Mouse (Mus musculus) heart, postnatal 0 days (tissue): ENCODE measurements around the gene Tmcc1. TPM values are rescaled to one million over a fixed set of nuclear protein-coding genes. Genes with fewer than 3 reads are reported as not detected.

Experiments
- ATAC-seq: fragments of 200-750 bp; cut with Nextera tagmentation; 2 replicates; pipeline ENCODE4 v1.8.0; 2017; ENCODE audit warnings: low read depth, moderate number of reproducible peaks, moderate library complexity; ENCODE audit not compliant: insufficient read depth
- DNase-seq: peaks from one replicate; pipeline ENCODE4 v3.0.0-alpha.2; 2016; ENCODE audit warnings: low spot score
- H3K27ac ChIP-seq: fragments of 300-500 bp; sonication (generic); 2 replicates; pipeline ENCODE4 v1.5.1; 2014; ENCODE audit warnings: low read depth, mild to moderate bottlenecking
- H3K27me3 ChIP-seq: fragments of 300-500 bp; sonication (generic); 2 replicates; pipeline ENCODE4 v1.6.1; 2014; ENCODE audit warnings: low read length, mixed read lengths; ENCODE audit not compliant: control insufficient read depth, insufficient read depth
- H3K36me3 ChIP-seq: fragments of 300-500 bp; sonication (generic); replicated peaks from 2 replicates; pipeline ENCODE4 v1.6.1; 2014; ENCODE audit warnings: low read length, mixed read lengths; ENCODE audit not compliant: control insufficient read depth, insufficient read depth
- H3K4me1 ChIP-seq: fragments of 300-500 bp; sonication (generic); 2 replicates; pipeline ENCODE4 v1.6.1; 2014; ENCODE audit warnings: antibody characterized with exemption; ENCODE audit not compliant: control insufficient read depth, insufficient read depth
- H3K4me2 ChIP-seq: fragments of 300-500 bp; sonication (generic); 2 replicates; pipeline ENCODE4 v1.6.1; 2014; ENCODE audit warnings: low read depth, mild to moderate bottlenecking, low read length, moderate library complexity
- H3K4me3 ChIP-seq: fragments of 300-500 bp; sonication (generic); 2 replicates; pipeline ENCODE4 v1.5.1; 2014; ENCODE audit warnings: low read depth, low read length
- H3K9ac ChIP-seq: fragments of 300-500 bp; sonication (generic); replicated peaks from 2 replicates; pipeline ENCODE4 v1.6.1; 2014; ENCODE audit warnings: low read depth, low read length, mixed read lengths
- H3K9me3 ChIP-seq: fragments of 300-500 bp; sonication (generic); replicated peaks from 2 replicates; pipeline ENCODE4 v1.6.1; 2016; ENCODE audit warnings: low read length; ENCODE audit not compliant: control insufficient read depth
- CTCF ChIP-seq: IDR thresholded peaks from 2 replicates; pipeline ENCODE4 v1.5.1; 2016; ENCODE audit warnings: antibody characterized with exemption, control low read depth, low read depth
- EP300 ChIP-seq: IDR thresholded peaks from 2 replicates; pipeline ENCODE4 v1.6.1; 2016; ENCODE audit warnings: antibody characterized with exemption, low read depth
- WGBS: fragments of 180-500 bp; shearing (Covaris S2); extraction: QIAGEN DNeasy Blood & Tissue Kit; methylation state at CpG from one replicate; pipeline ENCODE4 v1.1.7; 2014; 5-methylcytosine and 5-hydroxymethylcytosine counted together
- polyA plus RNA-seq: library from polyadenylated mRNA; unstranded; fragments of >200 nt; fragmentation: Nextera tagmentation; extraction: Ambion mirVana; gene quantifications from 2 replicates; pipeline ENCODE4 v1.2.1, GENCODE M21; 2015
- total RNA-seq: library from RNA; depleted of rRNA; stranded (reverse); fragments of >200 nt; gene quantifications from 2 replicates; pipeline ENCODE4 v1.2.3, GENCODE M21; 2014; ENCODE audit warnings: low replicate concordance

The Tmcc1 gene
- total and polyA plus RNA-seq, 2 experiments from 2014 or later, result 6.9 to 21.1 TPM

GRCm38 (mm10) chr6:116004716-116005115, 188.6 kb downstream of the Tmcc1 start:
- no peak overlapping the region for H3K4me2 ChIP-seq
- H3K9me3 ChIP-seq, result no peaks in the 10 kb centered on the region
- DNase-seq, result no peak
- no peaks in the 10 kb centered on the region for H3K36me3 ChIP-seq
- H3K27me3 ChIP-seq, result no peaks in the 10 kb centered on the region
- H3K27ac ChIP-seq, result peak overlapping the region; percentile 82
- TF ChIP-seq CTCF (no peak), EP300 (no peak)
- no peak for ATAC-seq
- 72% methylated on average over 6 of the region's 6 CpGs for WGBS
- peaks cover 25% of the 10 kb centered on the region for H3K4me1 ChIP-seq
- no peak overlapping the region for H3K4me3 ChIP-seq
- H3K9ac ChIP-seq, result no peak overlapping the region

GRCm38 (mm10) chr6:116004069-116004468, 189.2 kb downstream of the Tmcc1 start:
- H3K4me2 ChIP-seq, result no peak overlapping the region
- no peak overlapping the region for H3K4me3 ChIP-seq
- ATAC-seq, result peak; percentile 28
- TF ChIP-seq CTCF, result no peak
- TF ChIP-seq EP300, result peak; percentile 39; the same call in 1 of the 2 replicates
- no peaks in the 10 kb centered on the region for H3K9me3 ChIP-seq
- peak overlapping the region; percentile 82 for H3K27ac ChIP-seq
- H3K36me3 ChIP-seq, result no peaks in the 10 kb centered on the region
- H3K27me3 ChIP-seq, result no peaks in the 10 kb centered on the region
- 9% methylated on average over 7 of the region's 7 CpGs for WGBS
- peak; percentile 73 for DNase-seq
- H3K4me1 ChIP-seq, result peaks cover 25% of the 10 kb centered on the region
- H3K9ac ChIP-seq, result no peak overlapping the region

- ATAC-seq, result no peak
- Histone ChIP-seq H3K4me3 (no peak overlapping the region), H3K27ac (peak overlapping the region; percentile 82), H3K4me2 (no peak overlapping the region), H3K9ac (no peak overlapping the region), H3K9me3 (no peaks in the 10 kb centered on the region), H3K27me3 (no peaks in the 10 kb centered on the region), H3K4me1 (peaks cover 27% of the 10 kb centered on the region), H3K36me3 (no peaks in the 10 kb centered on the region)
- TF ChIP-seq EP300 (no peak), CTCF (no peak)
- 49% methylated on average over 5 of the region's 5 CpGs for WGBS
- DNase-seq, result no peak
These were observed 189.8 kb downstream of the Tmcc1 start for GRCm38 (mm10) chr6:116003516-116003915.

- Histone ChIP-seq H3K9ac (no peak overlapping the region), H3K9me3 (no peaks in the 10 kb centered on the region), H3K36me3 (no peaks in the 10 kb centered on the region), H3K27me3 (no peaks in the 10 kb centered on the region), H3K4me1 (peaks cover 29% of the 10 kb centered on the region), H3K27ac (peak overlapping the region; percentile 58), H3K4me3 (no peak overlapping the region), H3K4me2 (no peak overlapping the region)
- ATAC-seq (no peak), DNase-seq (no peak)
- 70% methylated on average over 12 of the region's 12 CpGs for whole genome bisulfite sequencing
- no peak for TF ChIP-seq EP300
- TF ChIP-seq CTCF, result no peak
These were observed 190.8 kb downstream of the Tmcc1 start for GRCm38 (mm10) chr6:116002311-116003104.

GRCm38 (mm10) chr6:116000851-116001250, 192.4 kb downstream of the Tmcc1 start:
- no peak overlapping the region for H3K4me2 ChIP-seq
- H3K27me3 ChIP-seq, result no peaks in the 10 kb centered on the region
- H3K4me1 ChIP-seq, result peaks cover 20% of the 10 kb centered on the region
- no peak for TF ChIP-seq EP300
- TF ChIP-seq CTCF, result no peak
- H3K4me3 ChIP-seq, result no peak overlapping the region
- H3K27ac ChIP-seq, result no peak overlapping the region
- no peaks in the 10 kb centered on the region for H3K9me3 ChIP-seq
- H3K36me3 ChIP-seq, result no peaks in the 10 kb centered on the region
- 79% methylated on average over 5 of the region's 5 CpGs for WGBS
- H3K9ac ChIP-seq, result no peak overlapping the region
- no peak for DNase-seq
- ATAC-seq, result no peak
